30 mouse cellular contexts compared by ENCODE assay signal in genomic region chr2:130248226-130248625, GRCm38 (mm10). TPM values are rescaled to one million over a fixed set of nuclear protein-coding genes. Genes with fewer than 3 reads are reported as not detected.
"Had no signal": no experiment of that assay in that cellular context is flagged by ENCODE, and none has a peak within 500 bp of the region (broad histone marks: within the 10 kb centered on the region; RNA-seq: fewer than 3 reads in every experiment).

No protein-coding gene starts in this region.

- H3K9me3 ChIP-seq: intestine, embryonic 15.5 days; limb, embryonic 12.5 days; limb, embryonic 15.5 days; midbrain, embryonic 13.5 days; neural tube, embryonic 13.5 days had no signal

- H3K4me1 ChIP-seq: intestine, embryonic 15.5 days; limb, embryonic 12.5 days; limb, embryonic 15.5 days; midbrain, embryonic 13.5 days; neural tube, embryonic 13.5 days had no signal

- H3K9ac ChIP-seq: intestine, embryonic 15.5 days; limb, embryonic 12.5 days; limb, embryonic 15.5 days; midbrain, embryonic 13.5 days; neural tube, embryonic 13.5 days had no signal

- ATAC-seq: intestine, embryonic 15.5 days; midbrain, embryonic 13.5 days; midbrain, embryonic 16.5 days had no signal

- H3K27ac ChIP-seq: intestine, embryonic 15.5 days; limb, embryonic 12.5 days; limb, embryonic 15.5 days; midbrain, embryonic 13.5 days; neural tube, embryonic 13.5 days had no signal

- H3K4me2 ChIP-seq: intestine, embryonic 15.5 days; limb, embryonic 12.5 days; limb, embryonic 15.5 days; midbrain, embryonic 13.5 days; neural tube, embryonic 13.5 days had no signal

- DNase-seq: kidney, adult 18-20 months; kidney, adult 9 months; kidney, postnatal 14 days; kidney, postnatal 4 days; left cerebral cortex, postnatal 4 days; lung, adult 2 months; lung, postnatal 14 days; lung, postnatal 4 days; retina, postnatal 1 day; right cerebral cortex, postnatal 25 days; spleen, adult 18-20 months; thymus, adult 2 months; thymus, postnatal 14 days; thymus, postnatal 4 days had no signal

- H3K4me3 ChIP-seq: intestine, embryonic 15.5 days; limb, embryonic 12.5 days; limb, embryonic 15.5 days; midbrain, embryonic 13.5 days; myocyte; neural tube, embryonic 13.5 days had no signal

- H3K27me3 ChIP-seq: intestine, embryonic 15.5 days; limb, embryonic 12.5 days; limb, embryonic 15.5 days; midbrain, embryonic 13.5 days; neural tube, embryonic 13.5 days had no signal

- H3K36me3 ChIP-seq: intestine, embryonic 15.5 days; limb, embryonic 12.5 days; limb, embryonic 15.5 days; midbrain, embryonic 13.5 days; neural tube, embryonic 13.5 days had no signal

RNA-seq across cellular contexts. Expression of gene Ebf4, which starts 46.7 kb away (rescaled TPM):
- total RNA-seq: megakaryocyte progenitor cell, adult 5-6 weeks; monocyte, adult 5-6 weeks; neutrophil, adult 5-6 weeks had no signal

RNA-seq across cellular contexts. Expression of gene Tmc2, which starts 53.2 kb away (rescaled TPM):
- total RNA-seq: layer of hippocampus, postnatal 14 days; left cerebral cortex, adult 8-10 months; left cerebral cortex, postnatal 14 days; left cerebral cortex, postnatal 4 days; megakaryocyte progenitor cell, adult 5-6 weeks; monocyte, adult 5-6 weeks; neutrophil, adult 5-6 weeks had no signal
- polyA plus RNA-seq: intestine, embryonic 15.5 days; kidney, embryonic 16.5 days; limb, embryonic 12.5 days; limb, embryonic 15.5 days; lung, adult 2 months; lung, embryonic 16.5 days; midbrain, embryonic 13.5 days; midbrain, embryonic 16.5 days; myocyte; neural tube, embryonic 13.5 days; stomach, embryonic 16.5 days; thymus, adult 2 months had no signal
